ENCODE assay signal across 12 mouse cellular contexts in genomic region chr1:74041178-74041577, GRCm38 (mm10).
A peak's percentile ranks its signal among the peaks of the same experiment; 100 is the strongest.
DNase-seq lines count a peak whose midpoint lies in the region; ATAC-seq and TF ChIP-seq lines count a peak whose summit lies in the region.
"Had no signal": no experiment of that assay in that cellular context is flagged by ENCODE, and none has a peak within 500 bp of the region (broad histone marks: within the 10 kb centered on the region; RNA-seq: fewer than 3 reads in every experiment).

No protein-coding gene starts in this region.

- no peak for ATAC-seq in hindbrain, embryonic 16.5 days
- ATAC-seq in midbrain, embryonic 12.5 days (ENCODE audit: low FRiP score, low read depth), result no peak
- no peak for ATAC-seq in midbrain, embryonic 14.5 days (ENCODE audit: low FRiP score, low TSS enrichment)
- no peak for ATAC-seq in limb, embryonic 12.5 days (ENCODE audit: insufficient number of reproducible peaks, insufficient read depth, low FRiP score, low TSS enrichment, low read depth)
- no peak for ATAC-seq in liver, postnatal 0 days
- ATAC-seq: Patski had no signal

- H3K36me3 ChIP-seq in hindbrain, embryonic 10.5 days, result no peaks in the 10 kb centered on the region
- no peaks in the 10 kb centered on the region for H3K36me3 ChIP-seq in hindbrain, embryonic 16.5 days (ENCODE audit: control insufficient read depth, insufficient read depth, low read length)
- H3K36me3 ChIP-seq in midbrain, embryonic 12.5 days, result no peaks in the 10 kb centered on the region
- no peaks in the 10 kb centered on the region for H3K36me3 ChIP-seq in midbrain, embryonic 14.5 days (ENCODE audit: control insufficient read depth, insufficient read depth, low read length)
- no peaks in the 10 kb centered on the region; the same call in 1 of the 2 replicates for H3K36me3 ChIP-seq in limb, embryonic 12.5 days
- no peaks in the 10 kb centered on the region for H3K36me3 ChIP-seq in liver, postnatal 0 days (replicated peaks; ENCODE audit: insufficient read depth, low read length)
- H3K36me3 ChIP-seq: hindbrain, embryonic 13.5 days had no signal

- peak overlapping the region; percentile 71 for H3K27ac ChIP-seq in hindbrain, embryonic 10.5 days
- H3K27ac ChIP-seq in hindbrain, embryonic 16.5 days (ENCODE audit: low read depth, low read length), result no peak overlapping the region
- 0 out of 2 replicates have a peak overlapping the region, but pooled peaks have one; percentile 10 for H3K27ac ChIP-seq in midbrain, embryonic 12.5 days (replicated peaks)
- H3K27ac ChIP-seq in midbrain, embryonic 14.5 days (replicated peaks; ENCODE audit: low read depth, low read length), result no peak overlapping the region
- H3K27ac ChIP-seq in limb, embryonic 12.5 days, result peak overlapping the region; percentile 90
- no peak overlapping the region for H3K27ac ChIP-seq in liver, postnatal 0 days (ENCODE audit: low read depth)
- H3K27ac ChIP-seq: macrophage had no signal

- H3K9me3 ChIP-seq in hindbrain, embryonic 10.5 days, result no peaks in the 10 kb centered on the region
- no peaks in the 10 kb centered on the region for H3K9me3 ChIP-seq in hindbrain, embryonic 16.5 days (ENCODE audit: control insufficient read depth, low read length)
- no peaks in the 10 kb centered on the region for H3K9me3 ChIP-seq in midbrain, embryonic 12.5 days
- H3K9me3 ChIP-seq in midbrain, embryonic 14.5 days (ENCODE audit: control insufficient read depth, low read length), result no peaks in the 10 kb centered on the region
- H3K9me3 ChIP-seq in limb, embryonic 12.5 days, result no peaks in the 10 kb centered on the region
- no peaks in the 10 kb centered on the region for H3K9me3 ChIP-seq in liver, postnatal 0 days (ENCODE audit: low read length)
- H3K9me3 ChIP-seq: hindbrain, embryonic 13.5 days had no signal

- no peak for DNase-seq in hindbrain, embryonic 10.5 days (ENCODE audit: low spot score)
- DNase-seq in midbrain, embryonic 14.5 days, result no peak
- DNase-seq in liver, postnatal 0 days, result no peak
- no peak for DNase-seq in yolk sac, embryonic 10.5 days (ENCODE audit: low spot score)
- DNase-seq: adrenal gland, adult 2 months; cerebellum, postnatal 36 days had no signal

- peaks cover 31% of the 10 kb centered on the region for H3K27me3 ChIP-seq in hindbrain, embryonic 10.5 days (ENCODE audit: insufficient read depth, poor library complexity, severe bottlenecking)
- peaks cover 7% of the 10 kb centered on the region for H3K27me3 ChIP-seq in hindbrain, embryonic 16.5 days (replicated peaks; ENCODE audit: control insufficient read depth, insufficient read depth, low read length)
- peaks cover 15% of the 10 kb centered on the region for H3K27me3 ChIP-seq in midbrain, embryonic 12.5 days
- H3K27me3 ChIP-seq in midbrain, embryonic 14.5 days (ENCODE audit: control insufficient read depth, insufficient read depth, low read length), result peaks cover 8% of the 10 kb centered on the region
- no peaks in the 10 kb centered on the region for H3K27me3 ChIP-seq in limb, embryonic 12.5 days
- H3K27me3 ChIP-seq in liver, postnatal 0 days (ENCODE audit: insufficient read depth, low read length), result 0 out of 2 replicates have a peak, but pooled peaks cover 7% of the 10 kb centered on the region
- H3K27me3 ChIP-seq: Patski had no signal

- H3K4me1 ChIP-seq in hindbrain, embryonic 10.5 days (replicated peaks), result peaks cover 61% of the 10 kb centered on the region
- H3K4me1 ChIP-seq in hindbrain, embryonic 16.5 days (ENCODE audit: control insufficient read depth, insufficient read depth, low read depth, low read length), result peaks cover 13% of the 10 kb centered on the region
- H3K4me1 ChIP-seq in midbrain, embryonic 12.5 days, result peaks cover 33% of the 10 kb centered on the region
- peaks cover 7% of the 10 kb centered on the region; the same call in 1 of the 2 replicates for H3K4me1 ChIP-seq in midbrain, embryonic 14.5 days (ENCODE audit: control insufficient read depth, insufficient read depth, low read length)
- peaks cover 87% of the 10 kb centered on the region for H3K4me1 ChIP-seq in limb, embryonic 12.5 days (replicated peaks)
- peaks cover 43% of the 10 kb centered on the region for H3K4me1 ChIP-seq in liver, postnatal 0 days (ENCODE audit: insufficient read depth)

- H3K9ac ChIP-seq in hindbrain, embryonic 16.5 days (ENCODE audit: low read depth, low read length), result no peak overlapping the region
- 0 out of 2 replicates have a peak overlapping the region, but pooled peaks have one; percentile 6 for H3K9ac ChIP-seq in midbrain, embryonic 12.5 days (replicated peaks)
- H3K9ac ChIP-seq in midbrain, embryonic 14.5 days (replicated peaks; ENCODE audit: low read length), result no peak overlapping the region
- H3K9ac ChIP-seq in limb, embryonic 12.5 days (replicated peaks), result no peak overlapping the region
- no peak overlapping the region; the same call in 1 of the 2 replicates for H3K9ac ChIP-seq in liver, postnatal 0 days (replicated peaks)
- H3K9ac ChIP-seq: hindbrain, embryonic 13.5 days had no signal

- WGBS in hindbrain, embryonic 10.5 days, result 77% methylated on average over 7 of the region's 7 CpGs
- 75% methylated on average over 7 of the region's 7 CpGs for WGBS in hindbrain, embryonic 16.5 days
- 80% methylated on average over 7 of the region's 7 CpGs for WGBS in midbrain, embryonic 12.5 days
- 78% methylated on average over 7 of the region's 7 CpGs for WGBS in midbrain, embryonic 14.5 days
- WGBS in limb, embryonic 12.5 days, result 37% methylated on average over 7 of the region's 7 CpGs
- 55% methylated on average over 7 of the region's 7 CpGs for WGBS in liver, postnatal 0 days (ENCODE audit: insufficient replicate concordance)

- H3K4me3 ChIP-seq in hindbrain, embryonic 10.5 days, result no peak overlapping the region
- no peak overlapping the region for H3K4me3 ChIP-seq in hindbrain, embryonic 16.5 days (ENCODE audit: low read length)
- H3K4me3 ChIP-seq in midbrain, embryonic 12.5 days, result no peak overlapping the region
- H3K4me3 ChIP-seq in midbrain, embryonic 14.5 days (replicated peaks; ENCODE audit: low read depth, low read length), result no peak overlapping the region
- no peak overlapping the region for H3K4me3 ChIP-seq in limb, embryonic 12.5 days (replicated peaks)
- no peak overlapping the region for H3K4me3 ChIP-seq in liver, postnatal 0 days (ENCODE audit: low read depth, low read length)
- H3K4me3 ChIP-seq: hindbrain, embryonic 13.5 days had no signal

- H3K4me2 ChIP-seq in hindbrain, embryonic 16.5 days (ENCODE audit: low read length), result no peak overlapping the region
- no peak overlapping the region for H3K4me2 ChIP-seq in midbrain, embryonic 12.5 days (replicated peaks)
- H3K4me2 ChIP-seq in midbrain, embryonic 14.5 days (ENCODE audit: low read length), result no peak overlapping the region
- peak overlapping the region; percentile 48 for H3K4me2 ChIP-seq in limb, embryonic 12.5 days
- H3K4me2 ChIP-seq in liver, postnatal 0 days (ENCODE audit: low read depth, low read length), result peak overlapping the region; percentile 14; the same call in 1 of the 2 replicates
- H3K4me2 ChIP-seq: hindbrain, embryonic 13.5 days had no signal

- peak; percentile 56; the same call in 1 of the 2 replicates for TF ChIP-seq EP300 in liver, postnatal 0 days (IDR thresholded peaks at IDR 0.05; ENCODE audit: low read depth)

- no peak for TF ChIP-seq CTCF in liver, postnatal 0 days (IDR thresholded peaks at IDR 0.05; ENCODE audit: low read depth)

Comparison
In these comparisons a context has a peak if more than half of its experiments do, and no peak if none do; other contexts are left out.
1. H3K27ac ChIP-seq: peak in hindbrain, embryonic 10.5 days (single experiment), midbrain, embryonic 12.5 days (single experiment) and limb, embryonic 12.5 days (single experiment); none in hindbrain, embryonic 16.5 days (single experiment), midbrain, embryonic 14.5 days (single experiment) and liver, postnatal 0 days (single experiment).
2. H3K4me2 ChIP-seq: peak in limb, embryonic 12.5 days (single experiment) and liver, postnatal 0 days (single experiment); none in hindbrain, embryonic 16.5 days (single experiment), midbrain, embryonic 12.5 days (single experiment) and midbrain, embryonic 14.5 days (single experiment).